Mouse (Mus musculus) kidney, postnatal 10 days (tissue): ENCODE data around the gene Efna2.
A peak's percentile ranks its signal among the peaks of the same experiment; 100 is the strongest.

Experiments used
- DNase-seq: peaks from one replicate; pipeline ENCODE4 v3.0.0; 2021; ENCODE audit warnings: mixed read lengths

Gene Efna2

GRCm38 (mm10) chr10:80169651-80170050, 9.6 kb upstream of the Efna2 start:
- DNase-seq: no peak

DNA sequence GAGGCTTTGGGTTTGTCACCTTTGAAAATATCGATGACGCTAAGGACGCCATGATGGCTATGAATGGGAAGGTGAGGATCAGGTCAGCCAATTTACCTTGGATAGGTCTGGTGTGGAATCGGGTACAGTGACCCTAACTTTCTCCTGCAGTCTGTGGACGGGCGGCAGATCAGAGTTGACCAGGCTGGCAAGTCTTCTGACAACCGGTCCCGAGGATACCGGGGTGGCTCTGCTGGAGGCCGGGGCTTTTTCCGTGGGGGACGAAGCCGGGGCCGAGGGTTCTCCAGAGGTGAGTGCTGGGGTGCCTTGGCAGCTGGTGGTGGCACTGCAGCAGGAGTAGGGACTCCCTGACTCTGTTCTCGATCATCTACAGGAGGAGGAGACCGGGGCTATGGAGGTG, 9.2 kb upstream of the Efna2 start:
- no peak for DNase-seq

DNA sequence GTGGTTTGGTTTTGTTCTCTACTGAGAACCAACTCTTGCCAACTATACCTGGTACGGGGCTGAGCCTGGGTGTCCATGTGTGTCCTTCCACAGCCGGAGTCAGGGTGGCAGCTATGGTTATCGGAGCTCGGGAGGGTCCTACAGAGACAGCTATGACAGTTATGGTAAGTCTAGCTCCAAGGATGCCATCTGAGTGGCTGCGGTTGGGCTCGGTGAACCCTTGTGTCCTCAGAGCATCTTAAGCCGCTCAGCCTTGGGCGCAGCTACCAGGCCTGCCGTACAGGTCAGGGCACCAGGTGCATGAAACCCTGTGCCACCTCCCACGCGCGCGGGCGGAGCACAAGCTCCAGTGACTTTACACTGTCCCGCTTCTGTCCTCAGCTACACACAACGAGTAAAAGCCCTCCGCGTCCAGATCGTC, 8.7 kb upstream of the Efna2 start:
- DNase-seq: peak; percentile 37

- no peak for DNase-seq
These were observed 8.0 kb upstream of the Efna2 start for GRCm38 (mm10) chr10:80171252-80171651.

GRCm38 (mm10) chr10:80171760-80172526, 7.3 kb upstream of the Efna2 start:
- DNase-seq: peak; percentile 44

DNA sequence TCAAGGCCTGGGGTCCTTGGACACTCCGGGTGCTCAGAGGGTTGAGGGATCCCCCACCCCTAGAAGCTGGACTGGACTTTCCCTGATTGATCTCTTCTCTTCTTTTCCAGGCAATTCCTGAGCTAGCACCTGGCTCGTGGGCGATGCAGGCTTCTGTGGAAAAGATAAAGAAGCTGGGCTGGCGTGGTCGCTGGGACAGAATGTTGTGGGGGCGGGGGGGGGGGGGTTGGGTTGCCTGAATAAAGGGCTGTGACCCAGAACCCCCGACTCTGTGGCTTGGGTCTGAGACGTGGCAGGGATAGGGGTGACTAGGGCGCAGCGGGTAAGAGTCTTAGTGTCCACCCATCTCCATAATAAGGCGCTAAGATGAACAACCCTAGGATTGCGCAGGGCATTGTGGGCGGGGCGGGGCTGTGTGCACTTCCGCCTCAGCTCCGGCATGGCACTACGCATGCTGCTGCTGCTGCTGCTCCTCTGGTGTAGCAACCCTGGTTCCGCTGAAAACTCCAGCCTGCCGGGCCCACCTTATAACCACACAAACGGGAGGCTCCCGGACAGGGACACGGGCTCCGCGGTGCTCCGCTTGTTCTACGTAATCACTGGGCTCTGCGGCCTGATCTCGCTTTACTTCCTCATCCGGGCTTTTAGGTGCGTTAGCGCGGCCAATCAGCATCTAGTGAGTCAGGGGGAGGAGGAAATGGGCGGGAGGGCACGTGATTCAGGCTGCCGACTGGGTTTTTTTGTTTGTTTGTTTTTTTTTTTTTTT, 6.6 kb upstream of the Efna2 start, which contains the start of gene 1600002K03Rik:
1600002K03Rik (plus strand) TSS at position 418 of the 766 bp plus-strand sequence.
- DNase-seq: peak; percentile 91

DNA sequence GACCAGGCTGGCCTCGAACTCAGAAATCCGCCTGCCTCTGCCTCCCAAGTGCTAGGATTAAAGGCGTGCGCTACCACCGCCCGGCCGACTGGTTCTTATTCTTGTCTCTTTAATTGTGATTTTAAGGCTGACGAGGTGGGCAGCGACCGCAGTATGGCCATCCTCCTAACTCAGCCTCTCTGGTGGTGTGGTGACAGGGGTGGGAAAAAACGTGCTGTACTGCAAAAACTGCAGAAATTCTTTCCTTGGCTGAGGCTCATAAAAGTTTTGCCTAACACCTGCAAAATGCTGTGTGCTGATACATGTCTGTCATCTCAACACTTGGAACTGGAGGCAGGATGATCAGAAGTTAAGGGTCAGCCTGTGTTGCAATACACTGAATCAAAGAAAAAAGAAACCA, 5.9 kb upstream of the Efna2 start:
- DNase-seq: no peak

DNA sequence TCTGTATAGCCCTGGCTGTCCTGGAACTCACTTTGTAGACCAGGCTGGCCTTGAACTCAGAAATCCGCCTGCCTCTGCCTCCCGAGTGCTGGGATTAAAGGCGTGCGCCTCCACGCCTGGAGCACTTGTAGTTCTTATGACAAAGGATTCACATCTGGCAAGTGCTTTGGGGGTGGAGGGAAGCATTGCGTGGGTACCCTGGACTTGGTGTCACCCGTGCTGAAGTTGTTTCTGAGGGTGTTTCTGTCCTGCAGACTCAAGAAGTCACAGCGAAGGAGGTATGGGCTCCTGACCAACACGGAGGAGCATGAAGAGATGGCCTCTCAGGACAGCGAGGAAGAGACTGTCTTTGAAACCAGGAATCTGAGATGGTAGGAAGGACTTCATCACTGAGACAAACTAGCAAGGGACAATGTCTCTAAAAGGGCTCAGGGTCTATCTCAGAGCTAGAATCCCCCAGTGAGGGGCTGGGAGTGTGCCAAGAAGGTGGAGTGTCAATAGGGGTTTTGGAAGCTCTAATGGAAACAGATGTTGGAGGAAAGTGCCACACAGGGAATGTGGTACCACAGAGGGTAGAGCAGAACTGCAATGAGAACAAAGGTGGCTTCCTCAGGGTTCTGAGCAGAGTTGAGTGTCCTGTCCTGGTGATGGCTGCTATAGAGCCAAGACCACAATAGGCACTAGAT, 5.2 kb upstream of the Efna2 start:
- DNase-seq: no peak

- DNase-seq: peak; percentile 65
These were observed 4.6 kb upstream of the Efna2 start for GRCm38 (mm10) chr10:80174705-80175104.

DNA sequence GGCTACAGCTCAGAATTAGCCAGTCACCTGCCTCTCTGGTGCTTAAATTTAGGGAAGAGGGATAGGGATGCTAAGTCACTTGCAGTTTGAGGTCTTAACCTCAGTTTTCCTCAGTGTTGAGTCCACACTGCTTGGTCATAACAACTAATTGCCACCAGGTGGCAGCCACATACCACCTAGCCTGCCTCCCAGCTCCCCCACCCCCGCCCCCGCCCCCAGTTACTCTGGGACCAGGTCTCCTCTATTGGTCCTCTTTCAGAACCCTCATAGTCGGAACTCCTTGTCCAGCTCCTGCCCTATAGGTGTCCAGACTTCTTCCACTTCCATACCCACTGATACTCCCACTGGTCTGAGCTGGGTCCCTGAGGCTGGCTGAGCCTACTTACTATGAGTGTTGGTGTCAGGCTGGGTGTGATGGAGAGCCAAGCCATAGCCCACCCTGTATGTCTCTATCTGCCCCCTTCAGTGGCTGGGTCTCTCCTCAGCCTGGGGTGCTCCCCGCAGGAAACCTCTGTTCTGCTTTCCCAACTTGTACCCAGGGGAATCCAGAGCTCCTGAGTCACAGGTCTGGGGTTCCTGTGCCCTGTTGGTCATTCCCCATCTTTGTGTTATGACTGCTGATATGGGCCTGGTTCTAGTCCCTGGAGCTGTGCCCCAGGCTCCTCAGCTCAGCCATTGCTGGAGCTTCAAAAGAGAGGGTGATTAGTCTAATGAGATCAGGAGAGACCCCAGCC, 3.6 kb upstream of the Efna2 start:
- peak; percentile 68 for DNase-seq

- no peak for DNase-seq
These were observed 2.9 kb upstream of the Efna2 start for GRCm38 (mm10) chr10:80176270-80176834.

DNA sequence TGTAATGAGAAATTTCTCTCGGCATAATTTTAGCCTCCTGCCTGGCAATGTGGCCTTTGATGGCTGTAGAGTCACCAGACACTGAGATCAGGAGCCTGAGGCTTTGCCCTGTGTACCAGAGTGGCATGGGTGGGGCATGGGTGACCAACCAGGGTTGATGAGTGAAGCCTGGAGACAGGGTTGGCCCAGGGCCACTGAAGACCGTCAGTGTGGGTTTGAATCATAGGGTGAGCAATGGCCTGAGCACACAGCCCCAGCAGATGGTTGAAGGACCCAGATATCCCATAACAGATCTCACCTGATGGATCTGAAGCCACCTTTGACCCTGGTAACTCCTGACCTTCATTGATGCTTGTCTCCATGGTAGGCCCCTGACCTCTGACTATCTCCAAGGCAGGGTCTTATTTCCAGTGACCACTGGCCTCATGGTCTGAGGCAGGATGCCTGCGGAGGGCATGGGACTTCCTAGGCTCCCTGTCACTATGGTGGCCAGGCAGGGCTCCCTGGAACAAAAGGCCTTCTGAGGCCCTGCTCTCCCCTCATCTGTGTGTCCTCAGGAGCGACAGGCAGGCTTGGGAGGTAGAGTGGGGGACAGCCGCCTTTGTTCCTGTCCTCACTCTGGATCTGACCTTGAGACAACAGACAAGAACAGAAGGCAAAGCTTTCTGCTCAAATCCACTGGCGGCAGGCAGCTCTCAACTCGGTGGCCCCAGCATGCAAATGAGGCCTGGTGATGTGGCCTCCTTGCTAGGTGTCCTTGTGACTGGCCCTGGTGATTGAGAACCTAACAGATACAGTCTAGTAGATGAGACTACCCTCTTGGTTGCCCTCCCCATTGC, 1.6 kb upstream of the Efna2 start:
- DNase-seq: no peak

DNA sequence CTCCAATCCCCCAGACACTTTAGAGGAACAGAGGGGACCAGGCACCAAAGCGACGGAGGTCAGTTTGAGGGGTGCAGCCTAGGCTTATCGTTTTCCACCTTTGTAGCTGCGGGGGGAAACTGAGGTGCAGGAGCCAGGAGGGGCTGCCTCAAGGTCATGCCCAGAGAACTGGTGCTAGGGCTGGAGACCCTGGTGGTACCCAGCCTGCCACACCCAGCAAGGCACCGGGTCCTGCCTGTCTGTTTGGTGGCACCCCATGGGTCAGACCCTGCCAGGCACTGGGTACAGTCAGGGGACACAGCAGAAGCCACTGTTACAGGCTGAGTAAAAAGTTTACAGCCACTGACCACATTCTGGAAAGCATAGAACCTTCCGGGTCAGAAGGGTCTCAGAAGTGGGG, 1.0 kb downstream of the Efna2 start:
- DNase-seq: no peak

GRCm38 (mm10) chr10:80180823-80181222, 1.5 kb downstream of the Efna2 start:
- no peak for DNase-seq

GRCm38 (mm10) chr10:80182547-80182946, 3.3 kb downstream of the Efna2 start:
- DNase-seq: no peak

DNA sequence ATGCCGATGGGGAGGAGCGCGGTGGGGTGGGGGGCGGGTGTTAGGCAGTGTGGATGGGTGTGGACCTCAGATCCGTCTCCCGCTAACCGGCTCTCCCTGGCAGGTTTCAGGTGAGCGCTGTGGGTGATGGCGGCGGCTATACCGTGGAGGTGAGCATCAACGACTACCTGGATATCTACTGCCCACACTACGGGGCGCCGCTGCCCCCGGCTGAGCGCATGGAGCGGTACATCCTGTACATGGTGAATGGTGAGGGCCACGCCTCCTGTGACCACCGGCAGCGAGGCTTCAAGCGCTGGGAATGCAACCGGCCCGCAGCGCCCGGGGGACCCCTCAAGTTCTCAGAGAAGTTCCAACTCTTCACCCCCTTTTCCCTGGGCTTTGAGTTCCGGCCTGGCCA, 7.4 kb downstream of the Efna2 start:
- no peak for DNase-seq

DNA sequence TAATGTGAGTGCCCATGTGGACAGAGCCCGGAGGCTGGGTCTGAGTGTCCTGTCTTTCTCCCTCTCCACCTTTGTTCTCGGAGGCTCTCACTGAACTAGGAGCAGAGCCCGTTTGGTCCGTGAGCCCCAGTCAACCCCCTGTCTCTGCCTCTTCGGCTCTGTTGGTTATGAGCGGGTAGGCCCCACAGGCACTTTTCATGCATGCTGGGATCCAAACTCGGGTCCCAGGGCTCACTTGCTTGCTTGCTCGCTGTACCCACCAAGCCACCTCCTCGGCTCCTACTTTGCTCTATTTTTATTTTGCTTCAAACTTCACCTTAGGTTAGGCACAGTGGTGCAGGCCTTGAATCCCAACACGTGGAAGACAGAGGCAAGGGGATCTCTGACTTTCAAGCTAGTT, 8.5 kb downstream of the Efna2 start:
- no peak for DNase-seq

DNA sequence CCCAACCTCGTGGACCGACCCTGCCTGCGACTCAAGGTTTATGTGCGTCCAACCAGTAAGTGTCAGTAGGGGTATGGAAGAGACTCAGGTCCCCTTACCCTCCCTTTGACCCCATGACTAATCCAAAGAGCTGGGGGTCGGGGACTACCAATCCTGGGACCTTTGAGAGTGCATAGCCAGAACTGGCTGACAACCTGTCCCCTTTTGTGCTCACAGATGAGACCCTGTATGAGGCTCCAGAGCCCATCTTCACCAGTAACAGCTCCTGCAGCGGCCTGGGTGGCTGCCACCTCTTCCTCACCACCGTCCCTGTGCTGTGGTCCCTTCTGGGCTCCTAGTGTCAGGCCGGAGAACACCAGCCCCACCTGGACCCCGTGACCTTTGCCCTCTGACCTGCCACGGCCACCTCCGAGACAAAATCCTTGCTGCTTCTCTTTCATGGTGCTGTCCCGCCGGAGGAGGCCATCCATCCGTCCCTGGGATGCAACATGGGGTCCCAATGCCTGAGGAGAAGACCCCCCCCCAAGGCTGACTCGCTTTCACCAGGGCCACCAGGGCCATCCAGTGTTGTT, 9.3 kb downstream of the Efna2 start:
- DNase-seq: no peak

- DNase-seq: no peak
These were observed 10.7 kb downstream of the Efna2 start for GRCm38 (mm10) chr10:80189999-80190398.

DNA sequence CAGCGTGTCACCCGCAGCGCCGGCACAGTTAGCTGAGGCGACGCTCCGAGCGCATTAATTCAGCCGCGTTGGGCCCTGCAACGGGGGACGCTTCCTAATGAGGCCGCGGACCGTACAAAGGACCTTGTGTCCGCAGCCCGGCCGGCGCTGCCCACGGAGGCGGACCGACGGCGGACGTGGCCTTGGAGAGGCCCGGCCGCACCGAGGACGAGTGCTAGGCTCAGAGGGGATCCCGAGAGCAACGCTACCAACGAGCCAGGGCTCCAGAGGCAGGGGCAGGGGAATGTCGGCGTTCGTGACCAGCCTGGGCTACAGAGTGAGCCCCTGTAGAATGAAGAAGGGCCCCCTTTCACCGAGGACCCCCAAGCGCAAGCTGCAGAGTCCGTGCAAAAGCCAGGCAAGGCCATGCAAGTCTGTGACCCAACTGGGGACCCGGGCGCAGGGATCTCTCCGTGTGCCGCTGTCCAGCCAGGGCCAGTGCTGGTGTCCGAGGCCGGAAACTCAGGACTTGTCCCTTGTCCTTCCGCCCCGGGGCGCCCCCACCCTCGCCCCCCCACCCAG, 11.3 kb downstream of the Efna2 start:
- DNase-seq: peak; percentile 70

DNA sequence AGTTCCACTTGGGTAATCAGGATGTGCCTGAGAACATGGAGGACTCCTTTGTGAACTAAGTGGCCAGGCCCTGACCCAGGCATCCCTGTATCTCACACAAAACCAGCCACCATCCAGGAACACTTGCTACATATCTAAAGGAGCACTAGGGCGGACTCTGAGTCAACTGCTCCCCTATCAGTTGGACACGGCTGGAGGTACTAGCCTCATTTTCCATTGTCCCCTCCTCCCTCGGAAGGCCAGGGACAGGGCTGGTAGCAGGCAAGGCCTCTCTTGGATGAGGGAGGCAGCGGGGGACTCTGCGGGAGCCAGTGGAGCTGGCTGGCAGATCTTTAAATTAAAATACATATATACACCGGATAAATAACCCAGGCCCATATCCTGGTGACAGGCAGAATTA, 14.7 kb downstream of the Efna2 start:
- no peak for DNase-seq
